Mouse (Mus musculus) MEL-GATA-1-ER (cell line): ENCODE results near the gene 2900026A02Rik.

Source experiments
- DNase-seq: peaks from one replicate; pipeline ENCODE4 v3.0.0-alpha.2; 2012; ENCODE audit warnings: low read depth; ENCODE audit errors: extremely low read depth

2900026A02Rik gene

GRCm38 (mm10) chr5:113221147-113221865, at the start of gene 2900026A02Rik:
Gene 2900026A02Rik (minus strand): TSS chr5:113221236.
- no peak for DNase-seq

GRCm38 (mm10) chr5:113270043-113270442, 49.0 kb upstream of the 2900026A02Rik start:
- no peak for DNase-seq

DNA sequence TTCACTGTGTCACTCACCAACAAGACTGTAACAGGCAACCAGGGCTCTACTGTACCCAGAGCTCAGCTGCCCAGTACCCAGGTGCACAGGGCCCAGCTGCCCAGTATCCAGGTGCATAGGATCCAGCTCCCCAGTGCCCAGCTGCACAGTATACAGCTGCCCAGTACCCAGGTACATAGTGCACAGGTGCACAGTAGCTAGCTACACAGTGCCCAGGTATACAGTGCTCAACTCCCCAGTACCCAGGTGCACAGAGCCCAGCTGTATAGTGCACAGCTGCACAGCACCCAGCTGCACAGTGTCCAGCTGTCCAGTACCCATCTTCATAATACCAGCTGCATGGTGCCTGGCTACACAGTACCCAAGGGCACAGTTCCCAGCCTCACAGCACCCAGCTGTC, 47.2 kb upstream of the 2900026A02Rik start:
- no peak for DNase-seq

DNA sequence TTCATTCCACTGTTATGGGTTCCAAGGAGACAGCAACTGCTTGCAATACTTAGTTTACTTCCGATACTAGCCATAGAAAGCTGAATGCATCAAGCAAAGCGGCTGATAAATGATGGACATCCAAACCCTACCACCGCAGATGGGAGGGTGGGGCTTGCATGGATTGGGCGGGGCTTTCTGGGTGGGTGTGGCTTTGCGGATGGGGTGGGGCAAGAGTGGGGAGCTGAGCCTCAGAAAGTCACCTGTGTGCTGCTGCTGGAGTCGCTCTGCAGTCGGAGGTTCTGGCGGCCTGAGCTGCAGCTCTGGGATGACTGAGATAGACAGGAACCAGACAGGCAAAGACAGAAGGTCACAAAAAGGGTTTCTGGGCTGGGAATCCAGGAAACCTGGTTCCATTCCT, 44.6 kb upstream of the 2900026A02Rik start:
- no peak for DNase-seq

- no peak for DNase-seq
Measured at GRCm38 (mm10) chr5:113250806-113251205, 29.8 kb upstream of the 2900026A02Rik start.

GRCm38 (mm10) chr5:113249263-113249930, 28.4 kb upstream of the 2900026A02Rik start:
- no peak for DNase-seq

- DNase-seq: no peak
Measured at GRCm38 (mm10) chr5:113230196-113230595, 9.2 kb upstream of the 2900026A02Rik start.

DNA sequence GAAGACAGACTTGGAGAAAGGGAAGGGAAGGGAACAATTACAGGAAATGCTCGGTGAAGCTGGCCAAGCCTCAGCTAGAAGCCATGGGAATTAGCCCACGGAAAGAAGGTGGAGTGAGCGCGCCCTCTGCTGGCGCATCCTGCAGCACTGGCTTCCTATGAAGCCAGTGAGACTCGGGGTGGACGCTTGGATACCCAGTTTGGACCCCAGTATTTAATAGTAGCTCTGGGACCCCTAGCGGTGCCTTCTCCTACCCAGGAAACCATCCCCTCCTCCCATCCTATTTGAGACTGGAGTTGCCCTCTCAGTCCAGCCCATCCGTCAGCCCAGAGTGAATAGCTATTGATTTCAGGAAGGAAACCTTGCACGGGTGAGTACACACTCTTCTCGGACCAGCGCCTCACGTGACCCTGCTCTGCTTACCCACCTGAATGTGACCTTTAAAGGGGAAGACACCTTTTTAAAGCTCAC, 5.6 kb upstream of the 2900026A02Rik start, which contains the start of gene Tmem211:
TSS of gene Tmem211 (plus strand) at position 278 of the 471 bp plus-strand sequence.
- DNase-seq: no peak

DNA sequence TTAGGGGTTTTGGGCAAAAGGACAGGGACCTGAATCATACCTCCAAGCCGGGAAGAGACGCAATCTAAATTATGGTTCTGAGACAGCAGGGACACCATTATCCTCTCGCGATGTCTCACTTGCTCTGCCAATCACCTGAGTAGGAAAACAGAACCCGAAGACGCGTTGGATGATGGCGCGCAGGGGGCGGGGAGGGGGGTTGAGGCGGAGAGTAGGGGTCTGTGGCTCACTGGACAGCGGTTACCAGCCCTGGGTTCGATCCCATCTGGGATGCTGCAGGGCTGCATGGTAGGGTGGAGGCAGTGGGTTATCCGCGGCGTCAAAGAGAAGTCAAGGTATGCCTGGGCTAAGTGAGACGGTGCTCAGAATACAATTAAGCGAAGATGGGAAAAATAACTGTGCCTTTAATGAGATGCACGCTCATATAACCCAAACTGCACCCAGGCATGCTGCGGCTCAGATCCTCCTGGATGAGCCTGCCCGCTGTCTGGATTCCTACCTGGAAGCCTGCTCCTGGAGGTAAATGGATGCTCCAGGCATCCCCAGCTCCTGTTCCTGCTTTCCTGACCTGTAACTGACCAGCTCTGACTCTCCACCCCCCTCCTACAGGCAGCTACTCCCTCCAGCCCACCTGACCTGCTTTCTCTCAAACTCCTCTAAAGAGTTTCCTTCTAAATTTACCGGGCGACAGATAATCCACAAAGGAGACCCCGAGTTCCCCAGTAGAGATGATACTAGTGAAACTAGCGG, 4.8 kb upstream of the 2900026A02Rik start:
- no peak for DNase-seq

DNA sequence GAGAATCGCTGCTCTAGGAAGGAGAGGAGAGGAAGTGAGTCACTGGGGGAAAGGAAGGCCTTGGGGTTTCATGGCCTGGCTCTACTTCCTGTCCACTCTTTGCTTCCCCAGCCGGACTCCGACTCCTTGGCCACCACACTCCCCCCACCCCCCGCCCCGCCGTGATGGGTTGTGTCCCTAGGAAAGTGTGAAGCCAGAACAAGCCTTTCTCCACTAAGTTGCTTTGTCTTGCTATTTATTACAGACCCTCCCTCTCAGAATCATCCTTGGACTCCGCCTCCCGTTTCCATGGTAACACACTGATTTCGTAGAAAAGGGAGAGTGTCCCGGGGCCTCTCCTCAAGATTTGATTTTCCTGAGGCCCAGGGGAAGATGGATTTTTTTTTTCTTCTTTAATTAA, 4.2 kb upstream of the 2900026A02Rik start:
- DNase-seq: no peak

GRCm38 (mm10) chr5:113223888-113224287, 2.9 kb upstream of the 2900026A02Rik start:
- DNase-seq: no peak

DNA sequence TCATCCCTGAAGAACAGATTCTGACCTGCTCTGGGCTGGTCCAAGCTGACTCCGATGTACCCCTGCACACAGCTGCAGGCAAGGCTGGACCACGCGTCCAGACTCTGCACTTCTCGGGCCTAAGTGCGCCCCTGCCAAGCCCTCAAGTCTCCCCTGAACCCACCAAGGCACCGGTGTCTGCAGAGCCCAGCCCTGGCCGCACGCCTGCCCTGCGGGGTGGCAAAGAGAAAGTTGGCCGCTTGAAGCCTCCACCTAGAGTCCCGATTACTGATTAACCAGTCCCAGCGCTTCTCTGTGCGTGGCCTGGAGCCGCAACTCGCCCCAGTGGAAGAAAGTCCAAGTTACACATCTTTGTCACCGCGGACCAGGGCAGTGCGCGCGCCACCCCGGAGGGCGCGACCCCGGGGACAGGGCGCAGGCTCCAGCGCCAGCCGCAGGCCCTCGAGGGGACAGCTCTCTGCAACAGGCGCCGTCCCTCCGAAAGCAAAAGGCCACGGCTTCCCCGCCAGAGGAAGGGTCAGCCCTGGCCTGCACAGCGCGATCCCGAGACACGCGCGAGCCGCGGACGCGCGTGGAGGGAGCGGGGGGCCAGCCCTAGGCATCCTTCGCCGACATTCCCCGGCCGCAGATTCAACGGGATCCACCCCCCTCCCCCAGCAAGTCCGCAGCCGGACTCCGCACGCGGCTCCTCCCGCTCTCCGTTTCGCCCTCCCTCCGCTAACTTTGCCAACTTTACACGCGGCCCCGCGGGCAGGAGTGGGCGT, 471 bp downstream of the 2900026A02Rik start:
- no peak for DNase-seq

DNA sequence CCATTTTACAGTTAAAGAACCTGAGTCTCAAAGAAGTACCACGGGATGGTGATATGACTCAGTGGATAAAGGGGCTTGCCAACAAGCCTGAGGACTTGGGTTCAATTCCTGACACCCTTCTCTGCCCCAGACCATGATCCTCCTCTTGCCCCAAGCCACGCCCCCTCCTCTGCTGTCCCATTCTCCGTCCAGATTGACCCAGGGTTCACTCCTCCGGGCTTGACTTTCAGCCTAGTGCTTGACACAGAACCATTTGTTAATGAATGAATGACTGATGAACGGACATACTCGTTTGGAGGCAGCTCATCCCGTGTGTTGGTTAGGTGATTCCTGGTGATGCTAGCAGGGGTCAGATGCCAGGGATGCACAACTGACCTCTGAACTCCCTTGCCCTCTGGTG, 1.2 kb downstream of the 2900026A02Rik start:
- DNase-seq: no peak

DNA sequence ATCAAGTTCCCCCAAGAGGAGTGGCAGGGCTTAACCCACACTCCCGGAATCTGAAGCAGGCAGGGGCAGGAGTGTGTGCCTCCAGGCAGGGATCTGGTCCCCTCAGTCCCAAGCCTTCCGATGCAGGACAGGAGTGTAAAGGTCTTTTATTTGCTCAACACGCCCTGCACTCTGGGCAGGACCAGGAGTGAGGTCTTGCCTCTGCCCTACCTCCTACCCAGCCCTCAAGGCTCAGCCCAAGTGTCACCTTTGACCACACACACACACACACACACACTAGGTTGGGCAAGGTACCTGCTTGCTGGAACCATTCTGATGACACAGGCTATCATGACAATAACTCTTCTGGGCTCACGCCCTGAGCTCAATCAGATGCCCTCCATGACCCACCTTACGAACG, 1.6 kb downstream of the 2900026A02Rik start:
- DNase-seq: no peak

GRCm38 (mm10) chr5:113218617-113219235, 2.3 kb downstream of the 2900026A02Rik start:
- no peak for DNase-seq

GRCm38 (mm10) chr5:113217076-113217475, 4.0 kb downstream of the 2900026A02Rik start:
- DNase-seq: no peak

- no peak for DNase-seq
Measured at GRCm38 (mm10) chr5:113216328-113216960, 4.6 kb downstream of the 2900026A02Rik start.

DNA sequence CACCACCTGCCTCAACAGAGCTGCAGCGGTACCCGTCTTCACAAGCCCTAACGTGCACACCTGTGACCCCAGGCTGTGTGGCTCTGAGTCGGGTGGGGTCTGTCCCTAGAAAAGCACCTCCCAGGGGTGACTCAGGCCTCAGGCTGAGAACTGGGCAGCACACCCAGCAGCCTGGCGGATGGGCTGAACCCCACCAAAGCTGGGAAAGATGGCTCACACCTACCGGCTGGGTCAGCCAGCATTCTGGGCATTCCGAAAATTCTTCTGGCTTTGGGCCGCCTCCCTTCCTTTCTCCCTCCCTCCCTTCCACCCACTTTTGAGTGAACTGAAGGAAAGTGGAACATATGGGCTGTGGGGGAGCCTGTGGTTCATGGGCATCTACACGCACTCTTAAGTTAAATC, 5.4 kb downstream of the 2900026A02Rik start:
- DNase-seq: no peak

GRCm38 (mm10) chr5:113214455-113214854, 6.6 kb downstream of the 2900026A02Rik start:
- no peak for DNase-seq

DNA sequence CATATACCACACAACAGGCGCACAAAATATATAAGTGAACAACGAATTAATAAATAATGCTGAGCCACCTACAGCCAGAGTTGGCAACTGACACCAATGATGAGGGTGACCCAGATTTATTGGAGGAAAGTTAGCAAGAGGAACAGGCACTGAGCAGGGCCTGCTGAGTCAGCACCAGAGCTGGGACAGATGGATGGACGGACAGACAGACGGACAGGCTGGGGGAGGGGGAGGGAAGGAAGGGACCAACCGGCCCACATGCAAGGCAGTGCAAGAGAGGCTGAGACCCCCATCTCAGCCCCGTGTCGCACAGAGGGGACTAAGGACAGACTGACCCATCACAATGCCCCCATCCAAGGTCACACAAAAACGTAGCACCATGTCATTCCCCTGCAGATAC, 7.0 kb downstream of the 2900026A02Rik start:
- no peak for DNase-seq
